Comparison of ENCODE assay signal across 20 mouse cellular contexts in the genomic region with DNA sequence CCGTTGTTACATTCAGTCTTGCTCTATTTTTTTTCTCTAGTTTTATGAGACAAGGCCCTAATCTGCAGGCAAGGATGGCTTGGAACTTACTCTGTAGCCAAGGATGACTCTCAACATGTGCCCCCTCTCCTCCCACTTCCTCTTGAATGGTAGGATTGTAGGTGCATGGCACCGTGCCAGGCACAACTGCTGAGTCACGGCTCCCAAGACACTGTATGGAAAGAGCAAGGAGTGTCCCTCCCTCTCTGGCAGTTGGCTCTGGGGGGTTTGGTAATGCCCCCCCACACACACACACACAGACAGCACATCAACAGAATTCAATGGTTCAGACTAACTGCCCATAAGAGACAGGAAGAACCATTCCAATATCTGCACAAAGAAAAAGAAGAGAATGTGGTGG.
DNase-seq lines count a peak whose midpoint lies in the region; ATAC-seq lines count a peak whose summit lies in the region.
"Had no signal": no experiment of that assay in that cellular context is flagged by ENCODE, and none has a peak within 500 bp of the region (broad histone marks: within the 10 kb centered on the region; RNA-seq: fewer than 3 reads in every experiment).

No protein-coding gene starts in this region.

- peaks cover 2% of the 10 kb centered on the region for H3K27me3 ChIP-seq in megakaryocyte, embryonic 14.5 days (replicated peaks)
- H3K27me3 ChIP-seq: heart, embryonic 12.5 days; liver, embryonic 12.5 days had no signal

- peak overlapping the region; percentile 11 for H3K4me3 ChIP-seq in megakaryocyte, embryonic 14.5 days (replicated peaks)
- H3K4me3 ChIP-seq: erythroblast, embryonic 14.5 days; heart, embryonic 12.5 days; liver, embryonic 12.5 days had no signal

- peaks cover 3% of the 10 kb centered on the region for H3K4me1 ChIP-seq in megakaryocyte, embryonic 14.5 days
- H3K4me1 ChIP-seq: heart, embryonic 12.5 days; liver, embryonic 12.5 days had no signal

- peak; percentile 37 to 66 for DNase-seq in frontal cortex, adult 2 months (ENCODE audit: extremely low spot score in 1 of 2, low spot score in 1 of 2)
- no peak for DNase-seq in frontal cortex, postnatal 14 days (ENCODE audit: low spot score in 2 of 2)
- DNase-seq in NIH3T3 (ENCODE audit: low read depth) = peak; percentile 75
- no peak for DNase-seq in c-Kit-positive CD71-positive TER-119-positive erythroid progenitor cells, embryonic 14.5 days (ENCODE audit: low spot score)
- DNase-seq in lung, postnatal 14 days = no peak
- DNase-seq: adrenal gland, postnatal 36 days; cerebellum, adult 11-12 months; cerebellum, postnatal 25 days; gastrocnemius, postnatal 36 days; kidney, postnatal 4 days; left cerebral cortex, postnatal 4 days; lung, embryonic 14.5 days; thymus, postnatal 36 days had no signal

- no peaks in the 10 kb centered on the region for H3K9me3 ChIP-seq in megakaryocyte, embryonic 14.5 days
- H3K9me3 ChIP-seq: heart, embryonic 12.5 days; liver, embryonic 12.5 days had no signal

- no peaks in the 10 kb centered on the region for H3K36me3 ChIP-seq in megakaryocyte, embryonic 14.5 days (replicated peaks; ENCODE audit: low read length)
- H3K36me3 ChIP-seq: heart, embryonic 12.5 days; liver, embryonic 12.5 days had no signal

- ATAC-seq in megakaryocyte, adult 5-6 weeks (ENCODE audit: poor library complexity, severe bottlenecking) = no peak
- ATAC-seq in megakaryocyte-erythroid progenitor cell, adult 5-6 weeks (replicated peaks; ENCODE audit: low FRiP score, low TSS enrichment, poor library complexity, severe bottlenecking) = 0 out of 2 replicates have a peak, but pooled peaks have one; percentile 30
- ATAC-seq: liver, embryonic 12.5 days; midbrain, embryonic 16.5 days had no signal

Comparison
In these comparisons a context has a peak if more than half of its experiments do, and no peak if none do; other contexts are left out.
1. DNase-seq: peak in frontal cortex, adult 2 months (2 of 2) and NIH3T3 (single experiment); none in frontal cortex, postnatal 14 days (0 of 2), c-Kit-positive CD71-positive TER-119-positive erythroid progenitor cells, embryonic 14.5 days (single experiment) and lung, postnatal 14 days (single experiment).